Mouse (Mus musculus) neural tube, embryonic 13.5 days (tissue): ENCODE data around the gene Senp5. TPM values are rescaled to one million over a fixed set of nuclear protein-coding genes. Genes with fewer than 3 reads are reported as not detected.

Experiments
- ATAC-seq: fragments of 200-750 bp; cut with Nextera tagmentation; 2 replicates; pipeline ENCODE4 v1.8.0; 2017; ENCODE audit warnings: low read depth, mild to moderate bottlenecking, moderate TSS enrichment, moderate library complexity
- H3K27ac ChIP-seq: fragments of 300-500 bp; sonication (generic); replicated peaks from 2 replicates; pipeline ENCODE4 v1.5.1; 2015; ENCODE audit warnings: moderate library complexity, mild to moderate bottlenecking, inconsistent platforms
- H3K27me3 ChIP-seq: fragments of 300-500 bp; sonication (generic); 2 replicates; pipeline ENCODE4 v1.6.1; 2015; ENCODE audit warnings: mild to moderate bottlenecking, inconsistent platforms
- H3K36me3 ChIP-seq: fragments of 300-500 bp; sonication (generic); 2 replicates; pipeline ENCODE4 v1.6.1; 2015; ENCODE audit warnings: mild to moderate bottlenecking, inconsistent platforms
- H3K4me1 ChIP-seq: fragments of 300-500 bp; sonication (generic); replicated peaks from 2 replicates; pipeline ENCODE4 v1.6.1; 2015; ENCODE audit warnings: inconsistent platforms
- H3K4me2 ChIP-seq: fragments of 300-500 bp; sonication (generic); 2 replicates; pipeline ENCODE4 v1.6.1; 2015; ENCODE audit warnings: inconsistent platforms, mild to moderate bottlenecking, moderate library complexity
- H3K4me3 ChIP-seq: fragments of 300-500 bp; sonication (generic); 2 replicates; pipeline ENCODE4 v1.5.1; 2015; ENCODE audit warnings: mild to moderate bottlenecking, inconsistent platforms
- H3K9ac ChIP-seq: fragments of 300-500 bp; sonication (generic); 2 replicates; pipeline ENCODE4 v1.6.1; 2015; ENCODE audit warnings: moderate library complexity, mild to moderate bottlenecking, inconsistent platforms
- H3K9me3 ChIP-seq: fragments of 300-500 bp; sonication (generic); 2 replicates; pipeline ENCODE4 v1.6.1; 2016; ENCODE audit warnings: inconsistent platforms
- whole genome bisulfite sequencing: fragments of 180-500 bp; shearing (Covaris S2); methylation state at CpG from one replicate; pipeline ENCODE4 v1.1.7; 2015; 5-methylcytosine and 5-hydroxymethylcytosine counted together
- microRNA-seq: library from miRNA; unstranded; fragments of <30 nt; microRNA quantifications from one replicate; pipeline ENCODE4, GENCODE M21; 2016
- polyA plus RNA-seq: library from polyadenylated mRNA; unstranded; fragments of >200 nt; fragmentation: Nextera tagmentation; extraction: Ambion mirVana; gene quantifications from 2 replicates; pipeline ENCODE4 v1.2.1, GENCODE M21; 2015

The Senp5 gene
- polyA plus RNA-seq, 1 experiment from 2014 or later: 17.7 TPM

DNA sequence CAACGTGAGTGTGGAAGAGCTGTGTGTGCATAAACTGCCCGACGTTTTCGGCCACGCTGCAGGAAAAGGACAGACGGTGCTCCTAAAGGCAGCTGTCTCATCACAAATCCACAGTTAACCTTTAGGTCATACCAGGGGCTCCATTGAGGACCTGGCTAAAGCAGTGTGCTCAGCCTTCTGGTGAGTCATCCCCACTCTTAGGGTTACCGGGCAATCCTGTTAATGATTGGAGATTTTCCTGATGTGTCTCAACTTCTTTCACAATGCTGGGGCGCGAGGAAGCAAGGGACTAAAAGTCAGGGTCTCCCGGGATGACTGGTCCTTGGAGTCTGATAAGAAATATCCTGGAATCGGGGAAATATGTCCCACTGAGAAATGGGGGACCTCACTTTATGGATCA is 85.3 kb downstream of the Senp5 start:
- ATAC-seq: no peak
- WGBS: 81% methylated on average over 11 of the region's 11 CpGs
- no peak overlapping the region for H3K27ac ChIP-seq
- H3K36me3 ChIP-seq: no peaks in the 10 kb centered on the region
- H3K9me3 ChIP-seq: no peaks in the 10 kb centered on the region
- no peak overlapping the region for H3K4me3 ChIP-seq
- no peak overlapping the region; the same call in 1 of the 2 replicates for H3K4me2 ChIP-seq
- H3K27me3 ChIP-seq: peaks cover 5% of the 10 kb centered on the region; the same call in 1 of the 2 replicates
- no peak overlapping the region; the same call in 1 of the 2 replicates for H3K9ac ChIP-seq
- H3K4me1 ChIP-seq: peaks cover 5% of the 10 kb centered on the region

- WGBS: 71% methylated on average over 10 of the region's 10 CpGs
- H3K27me3 ChIP-seq: no peaks in the 10 kb centered on the region
- H3K9me3 ChIP-seq: no peaks in the 10 kb centered on the region
- no peak overlapping the region for H3K4me2 ChIP-seq
- H3K9ac ChIP-seq: no peak overlapping the region
- H3K36me3 ChIP-seq: no peaks in the 10 kb centered on the region
- peaks cover 14% of the 10 kb centered on the region for H3K4me1 ChIP-seq
- H3K27ac ChIP-seq: no peak overlapping the region
- ATAC-seq: no peak
- H3K4me3 ChIP-seq: no peak overlapping the region
Measured at GRCm38 (mm10) chr16:31910281-31910847, 92.7 kb downstream of the Senp5 start.

Small RNAs within 50 kb of the gene (microRNA-seq; reads per million reads assigned to microRNA genes)
- not detected for gene Gm26269

Other genes starting within 250 kb of the Senp5 start
- gene Meltf, start 124.5 kb downstream of the Senp5 start, polyA plus RNA-seq: 0.32 TPM in 2 replicates
- 2.0 and 4.3 TPM in 2 replicates for gene Pigz, start 69.4 kb downstream of the Senp5 start, polyA plus RNA-seq
- 93.1 and 99.5 TPM in 2 replicates for gene 0610012G03Rik, start 54.8 kb downstream of the Senp5 start, polyA plus RNA-seq
- 106 and 120 TPM in 2 replicates for gene Ncbp2, start 54.8 kb downstream of the Senp5 start, polyA plus RNA-seq
- gene Pak2, start 76.1 kb upstream of the Senp5 start, polyA plus RNA-seq: 30.7 and 33.0 TPM in 2 replicates
- gene Pigx, start 96.5 kb upstream of the Senp5 start, polyA plus RNA-seq: 106 and 125 TPM in 2 replicates
- 48.7 and 51.2 TPM in 2 replicates for gene Cep19, start 96.5 kb upstream of the Senp5 start, polyA plus RNA-seq
- 8.1 and 9.9 TPM in 2 replicates for gene Nrros, start 162.3 kb upstream of the Senp5 start, polyA plus RNA-seq
- gene Bex6, start 176.5 kb upstream of the Senp5 start, polyA plus RNA-seq: not detected in 2 replicates
- 15.8 and 18.4 TPM in 2 replicates for gene Fbxo45, start 243.9 kb upstream of the Senp5 start, polyA plus RNA-seq
- gene Wdr53, start 243.9 kb upstream of the Senp5 start, polyA plus RNA-seq: 16.4 and 17.1 TPM in 2 replicates